Mouse (Mus musculus) heart, postnatal 14 days (tissue): ENCODE data around the gene Stkld1. TPM values are rescaled to one million over a fixed set of nuclear protein-coding genes. Genes with fewer than 3 reads are reported as not detected.
"Not testable (repeated sequence)": the region's sequence is repeated elsewhere in the genome, so short reads cannot be mapped to it uniquely, and the experiment has no call there.

Experiments used
- DNase-seq, 2 experiments: peaks; one replicate each; pipeline ENCODE4 v3.0.0; 2021 to 2022
- intact Hi-C: fragments of 180-260 bp; cut with DNase I; formaldehyde crosslinking; loops from one replicate; pipeline ENCODE4 v1.15.1; 2025
- long read RNA-seq, 2 experiments: library from polyadenylated mRNA; stranded (forward); transcript quantifications; one replicate each; pipeline ENCODE4 v2.0.0; 2021
- total RNA-seq, 2 experiments: library from RNA; stranded (reverse); gene quantifications; 2 replicates each; pipeline ENCODE4 v1.2.3; 2021

Gene Stkld1
- total RNA-seq: under 1 TPM in 1 of 2 experiments, not detected in 1; 0.29 TPM
- long read RNA-seq, experiment 1: 0 reads
- long read RNA-seq, experiment 2: 0 reads

- intact Hi-C loops: loop anchor here (1.0 to 10.0 kb wide), 3 partner anchors 17 to 301 kb away; partner anchors contain the start of genes Surf1 and Surf2
- DNase-seq: peak; percentile 93 to 96
Measured at GRCm38 (mm10) chr2:26933304-26934055, at the start of gene Stkld1, which contains the start of gene Surf4. Gene Stkld1 (plus strand): TSS chr2:26934047. Gene Surf4 (minus strand): TSS chr2:26933928.

GRCm38 (mm10) chr2:26885541-26885940, 48.3 kb upstream of the Stkld1 start:
- intact Hi-C loops, DNase-seq: not testable (repeated sequence)

- intact Hi-C loops, DNase-seq: not testable (repeated sequence)
Measured at GRCm38 (mm10) chr2:26886170-26886569, 47.7 kb upstream of the Stkld1 start.

- intact Hi-C loops: no loop called here
- no peak for DNase-seq
Measured at GRCm38 (mm10) chr2:26895898-26896297, 37.9 kb upstream of the Stkld1 start.

GRCm38 (mm10) chr2:26900731-26901130, 33.1 kb upstream of the Stkld1 start:
- intact Hi-C loops: loop anchor here (10.0 kb wide), 1 partner anchor 456 kb away; the partner anchor contains the start of gene Sec16a
- DNase-seq: no peak

- intact Hi-C loops: loop anchor here (10.0 kb wide), 1 partner anchor 457 kb away; the partner anchor contains the start of gene Sec16a
Measured at GRCm38 (mm10) chr2:26901834-26902400, 31.9 kb upstream of the Stkld1 start.

GRCm38 (mm10) chr2:26902467-26903220, 31.2 kb upstream of the Stkld1 start, which contains the start of gene Surf6:
Gene Surf6 (minus strand): TSS chr2:26902879.
- peak; percentile 88 to 92 for DNase-seq
- intact Hi-C loops: loop anchor here (10.0 kb wide), 1 partner anchor 458 kb away; the partner anchor contains the start of gene Sec16a

More at GRCm38 (mm10) chr2:26901834-26902400, 31.9 kb upstream of the Stkld1 start:
- no peak for DNase-seq

- intact Hi-C loops: loop anchor here (10.0 kb wide), 1 partner anchor 459 kb away; the partner anchor contains the start of gene Sec16a
- no peak for DNase-seq
Measured at GRCm38 (mm10) chr2:26903311-26903710, 30.5 kb upstream of the Stkld1 start.

GRCm38 (mm10) chr2:26905936-26906335, 27.9 kb upstream of the Stkld1 start:
- no peak for DNase-seq
- intact Hi-C loops: loop anchor here (5.0 to 10.0 kb wide), 2 partner anchors 121 to 461 kb away; partner anchors contain the start of genes Sec16a and Slc2a6

GRCm38 (mm10) chr2:26906431-26906830, 27.4 kb upstream of the Stkld1 start:
- DNase-seq: no peak
- intact Hi-C loops: loop anchor here (5.0 to 10.0 kb wide), 2 partner anchors 121 to 462 kb away; partner anchors contain the start of genes Sec16a and Slc2a6

- intact Hi-C loops: loop anchor here (5.0 to 10.0 kb wide), 2 partner anchors 120 to 462 kb away; partner anchors contain the start of genes Sec16a and Slc2a6
- peak; percentile 40 to 65 for DNase-seq
Measured at GRCm38 (mm10) chr2:26907109-26907508, 26.7 kb upstream of the Stkld1 start.

GRCm38 (mm10) chr2:26908710-26909386, 25.0 kb upstream of the Stkld1 start:
- no peak for DNase-seq
- intact Hi-C loops: loop anchor here (5.0 to 10.0 kb wide), 2 partner anchors 118 to 464 kb away; partner anchors contain the start of genes Sec16a and Slc2a6

- intact Hi-C loops: loop anchor here (5.0 to 10.0 kb wide), 2 partner anchors 118 to 465 kb away; partner anchors contain the start of genes Sec16a and Slc2a6
- DNase-seq: no peak
Measured at GRCm38 (mm10) chr2:26909387-26909784, 24.5 kb upstream of the Stkld1 start.

GRCm38 (mm10) chr2:26910124-26910993, 23.5 kb upstream of the Stkld1 start, which contains the start of the genes Med22 and Rpl7a:
Gene Med22 (minus strand): TSS chr2:26910677.
Gene Rpl7a (plus strand): TSS chr2:26910764.
- intact Hi-C loops: loop anchor here (2.0 kb wide), 1 partner anchor 54 kb away; the partner anchor contains the start of gene Rexo4

GRCm38 (mm10) chr2:26910994-26911765, 22.7 kb upstream of the Stkld1 start:
- intact Hi-C loops: loop anchor here (1.0 to 2.0 kb wide), 2 partner anchors 22 to 54 kb away; partner anchors contain the start of genes Rexo4 and Surf4
- peak; percentile 63 to 75 for DNase-seq

More at GRCm38 (mm10) chr2:26910124-26910993, 23.5 kb upstream of the Stkld1 start, which contains the start of the genes Med22 and Rpl7a:
- peak; percentile 100 for DNase-seq

GRCm38 (mm10) chr2:26912253-26912770, 21.5 kb upstream of the Stkld1 start:
- no peak for DNase-seq
- intact Hi-C loops: no loop called here
